9 mouse cellular contexts compared by ENCODE assay signal in the genomic region with DNA sequence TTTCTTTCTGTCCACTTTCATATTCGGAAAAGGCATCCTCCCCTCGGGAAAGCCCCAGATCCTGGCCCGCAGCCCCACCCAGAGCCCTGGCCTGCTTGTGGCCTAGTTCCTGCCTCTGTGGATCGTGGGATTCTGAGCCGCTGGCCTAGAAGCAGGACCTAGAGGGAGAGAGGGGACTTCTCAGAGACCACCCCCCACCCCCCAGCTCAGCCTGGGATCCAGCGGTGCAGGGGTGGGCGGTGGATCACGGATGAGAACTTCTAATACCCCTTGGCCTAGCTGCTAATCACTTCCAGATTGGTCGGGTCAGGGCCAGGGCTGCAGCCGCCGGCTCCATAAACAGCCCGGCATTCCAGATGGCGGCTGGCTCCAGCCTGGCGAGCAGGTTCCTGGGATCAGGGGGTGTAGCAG. TPM values are rescaled to one million over a fixed set of nuclear protein-coding genes. Genes with fewer than 3 reads are reported as not detected.
DNase-seq lines count a peak whose midpoint lies in the region; ATAC-seq and TF ChIP-seq lines count a peak whose summit lies in the region.
"Had no signal": no experiment of that assay in that cellular context is flagged by ENCODE, and none has a peak within 500 bp of the region (broad histone marks: within the 10 kb centered on the region; RNA-seq: fewer than 3 reads in every experiment).

No protein-coding gene starts in this region.

- TF ChIP-seq CTCF in testis, adult 2 months (IDR thresholded peaks at IDR 0.05; ENCODE audit: control insufficient read depth, insufficient read depth, insufficient replicate concordance, low read depth, low read length) = no peak
- TF ChIP-seq CTCF in gastrocnemius, adult 2 months (IDR thresholded peaks at IDR 0.05) = no peak

- H3K4me1 ChIP-seq in testis, adult 2 months (ENCODE audit: control insufficient read depth, insufficient read depth, low read length) = peaks cover 14% of the 10 kb centered on the region
- peaks cover 55% of the 10 kb centered on the region for H3K4me1 ChIP-seq in intestine, embryonic 14.5 days (replicated peaks; ENCODE audit: control insufficient read depth, insufficient read depth, low read length)
- H3K4me1 ChIP-seq in neural tube, embryonic 11.5 days (ENCODE audit: control insufficient read depth, insufficient read depth, low read length) = peaks cover 16% of the 10 kb centered on the region

- intact Hi-C loops in gastrocnemius, adult 2 months (cut with DNase I) = no loop called here

- no peak for TF ChIP-seq POLR2A in testis, adult 2 months (IDR thresholded peaks at IDR 0.05; ENCODE audit: control insufficient read depth, low read depth, low read length)

- WGBS in intestine, embryonic 14.5 days = 26% methylated on average over 14 of the region's 14 CpGs
- WGBS in neural tube, embryonic 11.5 days = 29% methylated on average over 14 of the region's 14 CpGs

- H3K27ac ChIP-seq in testis, adult 2 months (ENCODE audit: control insufficient read depth, insufficient read depth, low read depth, low read length) = peak overlapping the region; percentile 19
- H3K27ac ChIP-seq in gastrocnemius, adult 2 months = peak overlapping the region; percentile 78
- peak overlapping the region; percentile 86 for H3K27ac ChIP-seq in intestine, embryonic 14.5 days (ENCODE audit: low read depth)
- H3K27ac ChIP-seq in neural tube, embryonic 11.5 days (ENCODE audit: low read depth, low read length) = peak overlapping the region; percentile 67
- H3K27ac ChIP-seq: neural tube, embryonic 12.5 days had no signal

- H3K4me3 ChIP-seq in testis, adult 2 months (ENCODE audit: control insufficient read depth, low read depth, low read length) = no peak overlapping the region
- H3K4me3 ChIP-seq in gastrocnemius, adult 2 months = peak overlapping the region; percentile 26
- H3K4me3 ChIP-seq in intestine, embryonic 14.5 days (ENCODE audit: low read depth, low read length) = no peak overlapping the region
- H3K4me3 ChIP-seq in neural tube, embryonic 11.5 days (ENCODE audit: low read depth, low read length) = no peak overlapping the region
- H3K4me3 ChIP-seq: neural tube, embryonic 12.5 days had no signal

- H3K9ac ChIP-seq in intestine, embryonic 14.5 days (ENCODE audit: low read length) = 0 out of 2 replicates have a peak overlapping the region, but pooled peaks have one; percentile 2
- H3K9ac ChIP-seq in neural tube, embryonic 11.5 days (ENCODE audit: low read length) = no peak overlapping the region
- H3K9ac ChIP-seq: neural tube, embryonic 12.5 days had no signal

- 0 out of 2 replicates have a peak, but pooled peaks have one; percentile 16 for ATAC-seq in intestine, embryonic 14.5 days (replicated peaks; ENCODE audit: low FRiP score, low TSS enrichment, low read depth)
- ATAC-seq in neural tube, embryonic 11.5 days (ENCODE audit: insufficient read depth, low FRiP score, low TSS enrichment) = no peak
- ATAC-seq in activated CD4-positive, CD25-positive, alpha-beta regulatory T cell, adult 4 months = no peak

- no peak overlapping the region for H3K4me2 ChIP-seq in intestine, embryonic 14.5 days (ENCODE audit: low read length)
- H3K4me2 ChIP-seq in neural tube, embryonic 11.5 days (ENCODE audit: low read depth) = no peak overlapping the region
- H3K4me2 ChIP-seq: neural tube, embryonic 12.5 days had no signal

- DNase-seq in testis, postnatal 14 days (ENCODE audit: low spot score) = no peak
- DNase-seq in gastrocnemius, adult 2 months = peak; percentile 85
- DNase-seq in intestine, embryonic 14.5 days (ENCODE audit: low spot score) = no peak
- DNase-seq in neural tube, embryonic 11.5 days (ENCODE audit: low spot score) = peak; percentile 71
- no peak for DNase-seq in thymus, postnatal 25 days
- no peak for DNase-seq in spleen, adult 12 weeks (ENCODE audit: low spot score)

- peaks cover 2% of the 10 kb centered on the region; the same call in 1 of the 2 replicates for H3K27me3 ChIP-seq in testis, adult 2 months (ENCODE audit: control insufficient read depth, insufficient read depth, low read length)
- H3K27me3 ChIP-seq in intestine, embryonic 14.5 days (replicated peaks; ENCODE audit: control insufficient read depth, insufficient read depth, low read length) = no peaks in the 10 kb centered on the region
- no peaks in the 10 kb centered on the region for H3K27me3 ChIP-seq in neural tube, embryonic 11.5 days (ENCODE audit: control insufficient read depth, insufficient read depth, low read length)

- no peaks in the 10 kb centered on the region for H3K36me3 ChIP-seq in testis, adult 2 months (ENCODE audit: control insufficient read depth, insufficient read depth, low read length)
- no peaks in the 10 kb centered on the region for H3K36me3 ChIP-seq in intestine, embryonic 14.5 days (ENCODE audit: control insufficient read depth, insufficient read depth, low read length)
- H3K36me3 ChIP-seq in neural tube, embryonic 11.5 days (ENCODE audit: control insufficient read depth, insufficient read depth, low read length) = no peaks in the 10 kb centered on the region
- H3K36me3 ChIP-seq: neural tube, embryonic 12.5 days had no signal

- H3K9me3 ChIP-seq in intestine, embryonic 14.5 days (ENCODE audit: control insufficient read depth, low read length) = no peaks in the 10 kb centered on the region
- H3K9me3 ChIP-seq in neural tube, embryonic 11.5 days (ENCODE audit: control insufficient read depth, low read length) = no peaks in the 10 kb centered on the region
- H3K9me3 ChIP-seq: neural tube, embryonic 12.5 days had no signal

RNA-seq across cellular contexts. Expression of gene Ube2v1, which starts 36.1 kb away (rescaled TPM):
- polyA plus RNA-seq in testis, adult 2 months (2012; rRNA removed) = 17.9 and 21.6 TPM in 2 replicates
- 100 to 1,000 TPM; 170 to 181 TPM for total RNA-seq in gastrocnemius, adult 2 months (2021)
- 254 and 279 TPM in 2 replicates for polyA plus RNA-seq in intestine, embryonic 14.5 days (2014; fragmentation: Nextera tagmentation; extraction: Ambion mirVana)
- polyA plus RNA-seq in neural tube, embryonic 11.5 days (2014; fragmentation: Nextera tagmentation; extraction: Ambion mirVana) = 291 and 297 TPM in 2 replicates
- polyA plus RNA-seq in activated CD4-positive, CD25-positive, alpha-beta regulatory T cell, adult 4 months (2017; shearing (Covaris generic)) = 100 to 1,000 TPM; 308 to 398 TPM

RNA-seq across cellular contexts. Expression of gene Snai1, which starts 57.8 kb away (rescaled TPM):
- polyA plus RNA-seq in testis, adult 2 months (2012; rRNA removed) = 7.9 TPM in 2 replicates
- total RNA-seq in gastrocnemius, adult 2 months (2021) = 1 to 10 TPM; 1.1 to 1.2 TPM
- 17.4 and 19.2 TPM in 2 replicates for polyA plus RNA-seq in intestine, embryonic 14.5 days (2014; fragmentation: Nextera tagmentation; extraction: Ambion mirVana)
- 32.3 and 39.7 TPM in 2 replicates for polyA plus RNA-seq in neural tube, embryonic 11.5 days (2014; fragmentation: Nextera tagmentation; extraction: Ambion mirVana)
- polyA plus RNA-seq in activated CD4-positive, CD25-positive, alpha-beta regulatory T cell, adult 4 months (2017; shearing (Covaris generic)) = not detected

Comparison
In these comparisons a context has a peak if more than half of its experiments do, and no peak if none do; other contexts are left out.
1. H3K27ac ChIP-seq: peak in every context shown above with its lines; median percentile 86 in intestine, embryonic 14.5 days; 78 in gastrocnemius, adult 2 months; 67 in neural tube, embryonic 11.5 days; 19 in testis, adult 2 months.
2. DNase-seq: peak in gastrocnemius, adult 2 months (single experiment) and neural tube, embryonic 11.5 days (single experiment); none in testis, postnatal 14 days (single experiment), intestine, embryonic 14.5 days (single experiment), thymus, postnatal 25 days (single experiment) and spleen, adult 12 weeks (single experiment).
3. RNA of gene Ube2v1, which starts 36.1 kb away (polyA plus RNA-seq): 308 to 398 TPM in activated CD4-positive, CD25-positive, alpha-beta regulatory T cell, adult 4 months, 291 to 297 TPM in neural tube, embryonic 11.5 days and 254 to 279 TPM in intestine, embryonic 14.5 days; 17.9 to 21.6 TPM in testis, adult 2 months; every median in the first group is over 10 times any median in the second.